Mouse (Mus musculus) CD4-positive helper T cell, adult 2 months (primary cell): ENCODE measurements around the gene Gli2.

ENCODE experiments used
- DNase-seq: peaks from one replicate; pipeline ENCODE4 v3.0.0-alpha.2; 2012; ENCODE audit warnings: low read depth, missing footprints, low spot score

Gli2 gene

DNA sequence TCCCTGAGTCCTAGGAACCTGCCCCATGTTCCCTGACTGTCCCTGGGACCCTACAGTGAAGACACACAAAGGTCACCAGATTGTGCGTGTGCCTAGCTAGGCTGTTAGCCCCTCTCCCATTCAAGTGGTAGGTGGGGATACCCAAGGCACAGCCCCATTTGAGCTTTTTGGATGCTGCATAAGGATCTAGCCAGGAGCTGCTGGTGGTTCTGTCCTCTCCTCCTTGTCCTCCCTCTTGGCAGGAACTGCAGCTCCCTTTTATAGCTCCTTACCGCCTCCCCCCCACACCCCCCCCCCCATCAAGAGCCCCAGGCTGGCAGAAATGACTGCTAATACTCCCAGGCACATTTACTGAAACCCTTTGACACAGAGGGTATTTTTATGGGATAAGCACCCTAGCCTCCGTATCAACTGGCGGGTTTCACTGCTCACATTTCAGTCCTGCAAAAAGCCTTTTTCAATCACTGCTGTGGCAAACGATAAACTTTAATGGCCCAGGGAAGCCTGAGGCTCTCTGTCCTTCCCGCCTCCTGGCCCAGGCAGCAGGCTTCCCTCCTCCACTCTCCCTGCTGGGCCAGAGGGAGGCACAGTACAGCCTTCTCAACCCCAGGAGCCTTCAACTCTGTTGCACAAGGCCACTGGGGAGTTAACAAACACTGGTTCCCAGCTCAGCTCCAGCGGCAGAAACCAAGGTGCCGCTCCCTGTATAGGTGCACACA lies 151.4 kb downstream of the Gli2 start:
- DNase-seq: no peak

DNA sequence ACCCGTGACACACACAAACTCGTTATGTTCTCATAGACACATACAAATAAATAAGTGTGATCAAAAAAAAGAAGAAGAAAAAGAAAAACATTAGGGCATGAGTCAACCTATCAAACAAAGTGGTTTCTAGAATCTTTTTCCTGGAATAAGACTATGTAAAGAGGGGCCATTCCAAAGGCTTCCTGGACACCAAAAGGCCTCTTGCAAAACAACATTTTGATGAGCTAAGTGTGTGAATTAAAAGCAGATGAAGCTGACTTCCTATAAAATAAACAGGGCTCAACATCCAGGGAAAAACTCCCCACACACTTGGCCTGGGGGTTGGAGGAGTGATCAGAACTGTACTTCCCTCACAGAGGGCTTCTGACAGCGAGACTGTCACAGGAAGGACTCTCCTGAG lies 155.1 kb downstream of the Gli2 start:
- DNase-seq: no peak

DNA sequence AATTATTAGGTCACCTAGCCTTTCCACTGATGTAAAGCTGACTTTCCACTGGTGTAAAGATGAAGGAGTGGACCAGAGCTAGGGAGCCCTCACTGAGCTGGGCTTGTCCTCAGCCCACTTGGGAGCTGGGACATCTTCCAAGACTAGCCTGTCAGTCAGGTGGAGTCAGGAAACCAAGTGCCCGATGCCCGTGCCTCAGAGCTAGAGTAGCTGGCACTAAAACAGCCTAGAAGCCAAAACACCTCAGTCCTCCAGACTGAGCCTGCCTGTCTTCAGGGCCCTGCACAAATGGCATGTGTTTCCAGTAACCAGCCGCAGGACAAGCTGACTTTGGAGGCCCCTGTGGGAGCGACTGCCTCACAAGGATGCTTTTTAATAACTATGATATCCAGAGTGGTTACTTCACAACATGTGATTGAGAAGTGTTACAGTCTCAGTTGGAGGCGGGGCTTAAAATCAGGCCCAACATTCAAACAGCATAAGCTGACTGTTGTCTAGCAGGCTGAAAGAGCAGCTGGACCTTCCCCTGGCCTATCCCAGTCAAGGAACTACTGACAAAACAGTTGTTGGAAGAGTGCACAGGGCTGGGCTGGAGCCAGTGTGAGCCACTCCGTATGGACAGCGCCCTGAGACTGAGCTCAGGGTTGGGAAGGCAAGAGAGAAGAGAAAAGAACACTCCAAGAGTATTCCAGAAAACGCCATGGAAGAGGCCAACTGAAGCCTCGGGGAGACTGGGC lies 158.2 kb downstream of the Gli2 start:
- DNase-seq: no peak

DNA sequence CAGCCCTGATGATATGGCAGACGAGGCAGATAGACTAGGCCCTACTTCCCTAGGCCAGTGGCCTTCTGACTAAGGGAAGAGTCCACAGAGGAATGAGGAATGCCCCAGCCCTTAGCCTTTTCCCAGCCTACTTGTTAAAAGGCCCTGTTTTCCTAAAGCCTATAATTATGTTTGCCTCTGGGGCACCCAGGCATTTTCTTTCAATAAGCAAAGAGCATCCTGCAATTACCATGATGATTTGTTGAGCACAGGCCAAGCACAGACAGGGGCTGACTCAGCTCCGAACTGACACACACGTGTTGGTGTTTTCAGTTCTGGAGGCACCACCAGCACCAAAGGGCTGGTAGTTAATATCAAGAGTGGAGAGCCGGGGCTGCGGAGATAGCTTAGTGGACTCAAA lies 162.0 kb downstream of the Gli2 start:
- DNase-seq: no peak

DNA sequence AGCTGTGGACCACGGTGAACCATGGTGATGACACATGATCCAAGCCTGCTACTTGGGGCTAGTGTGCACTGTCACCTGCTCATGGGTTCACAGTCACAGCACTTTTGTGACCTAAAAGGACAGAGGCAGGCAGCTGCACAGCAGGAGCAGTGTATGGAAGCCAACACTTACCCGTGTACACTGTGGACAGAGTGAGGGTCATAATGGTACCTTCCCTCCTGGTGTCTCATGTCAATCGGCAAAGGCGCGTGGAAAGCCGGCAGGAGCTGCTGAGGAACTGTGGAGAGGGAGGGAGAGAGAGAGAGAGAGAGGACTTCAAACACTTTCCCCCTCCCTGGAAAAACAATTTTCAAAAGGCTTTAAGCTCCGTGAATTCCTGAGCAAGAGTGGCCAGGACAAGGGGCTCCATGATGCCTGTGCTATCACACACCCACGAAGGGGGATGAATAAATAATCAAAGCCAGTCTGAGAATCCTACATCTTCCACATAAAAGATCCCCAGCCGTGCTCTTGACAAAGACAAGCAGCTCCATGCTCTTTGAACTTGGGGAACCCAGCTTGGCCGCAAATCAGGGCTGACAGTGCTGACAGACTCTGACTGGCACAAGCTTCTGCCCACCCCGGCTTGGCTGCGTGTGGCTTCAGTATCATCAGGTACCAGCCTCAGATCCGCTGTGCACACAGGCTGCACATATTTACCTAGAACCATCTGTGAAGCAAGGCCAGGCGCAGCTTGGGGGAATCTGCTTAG lies 163.1 kb downstream of the Gli2 start:
- no peak for DNase-seq

DNA sequence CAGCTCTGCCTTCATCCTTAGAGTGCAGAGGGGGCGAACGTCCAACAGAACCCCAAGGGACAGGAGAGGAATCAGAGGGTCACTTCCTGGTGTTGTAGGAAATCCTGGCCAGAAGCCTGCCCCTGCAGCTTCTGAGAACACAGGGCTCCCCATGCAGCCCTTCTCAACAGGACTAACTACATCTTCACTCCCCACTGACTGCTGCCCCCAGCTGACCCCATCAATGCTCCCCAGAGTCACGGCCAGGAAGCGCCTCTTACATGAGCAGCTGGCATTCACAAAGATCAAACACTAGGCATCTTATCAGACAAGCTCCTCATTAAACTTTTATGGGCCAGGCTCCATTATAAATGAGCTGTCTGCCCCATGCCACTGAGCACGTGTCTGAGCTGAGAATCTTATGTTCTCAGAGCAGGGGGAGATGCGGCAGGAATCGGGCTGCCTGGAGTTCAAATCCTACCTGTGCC lies 172.6 kb downstream of the Gli2 start:
- DNase-seq: no peak

DNA sequence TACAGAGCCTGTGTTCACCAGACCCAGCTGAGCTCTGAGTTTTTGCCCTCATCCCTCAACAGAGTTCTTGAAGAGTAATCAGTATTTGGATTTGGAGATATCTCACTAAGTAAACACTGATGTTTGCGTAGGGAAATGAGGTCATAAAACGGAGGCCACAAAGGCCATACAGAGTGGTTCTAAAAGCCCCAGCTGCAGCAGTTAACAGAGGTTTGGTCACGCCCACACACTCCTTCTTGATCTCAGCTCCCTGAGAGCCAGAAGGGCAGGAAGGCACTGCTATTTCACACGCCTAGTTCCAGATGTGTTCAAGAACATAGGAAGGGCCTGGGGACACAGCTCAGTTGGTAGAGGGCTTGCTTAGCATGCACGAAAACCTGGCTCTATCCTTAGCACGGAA lies 175.1 kb downstream of the Gli2 start:
- no peak for DNase-seq

DNA sequence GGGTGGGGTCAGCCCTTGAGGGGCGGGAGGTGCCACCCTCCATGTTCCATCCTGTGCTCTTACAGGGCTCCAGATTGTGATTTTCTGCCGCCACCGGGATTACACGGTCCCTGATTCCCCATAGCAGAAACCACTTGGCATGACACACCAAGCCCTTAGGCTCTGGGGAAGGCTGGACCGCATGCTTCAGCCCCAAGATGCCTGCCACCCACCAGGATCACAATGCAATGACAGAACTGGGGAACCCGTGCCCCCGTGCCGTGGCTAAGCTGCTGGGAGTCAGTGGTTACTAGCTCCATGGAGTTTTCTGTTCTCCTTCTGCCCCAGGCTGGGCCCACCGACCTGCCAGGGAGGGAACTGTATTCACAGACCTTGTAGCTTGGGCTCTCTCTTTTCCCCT lies 178.2 kb downstream of the Gli2 start:
- no peak for DNase-seq

DNA sequence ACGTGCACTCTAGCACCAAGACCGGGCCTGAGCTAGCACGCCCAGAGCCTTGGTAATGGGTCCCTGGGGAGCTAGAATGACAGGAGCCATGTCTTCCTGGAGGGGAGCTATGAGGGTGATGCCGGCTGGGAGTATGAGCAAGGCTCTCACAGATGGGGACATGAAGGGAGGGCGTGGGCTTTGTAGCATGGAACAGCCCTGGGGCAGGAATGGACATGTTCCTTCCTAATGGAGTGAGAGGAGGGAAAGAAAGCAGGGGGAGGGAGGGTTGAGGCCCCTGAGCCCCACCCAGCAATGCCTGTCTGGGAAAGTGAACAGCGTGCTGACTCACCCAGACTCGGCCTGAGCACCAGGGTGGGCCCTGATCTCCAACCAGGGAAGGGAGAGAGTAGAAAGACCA lies 179.9 kb downstream of the Gli2 start:
- no peak for DNase-seq

DNA sequence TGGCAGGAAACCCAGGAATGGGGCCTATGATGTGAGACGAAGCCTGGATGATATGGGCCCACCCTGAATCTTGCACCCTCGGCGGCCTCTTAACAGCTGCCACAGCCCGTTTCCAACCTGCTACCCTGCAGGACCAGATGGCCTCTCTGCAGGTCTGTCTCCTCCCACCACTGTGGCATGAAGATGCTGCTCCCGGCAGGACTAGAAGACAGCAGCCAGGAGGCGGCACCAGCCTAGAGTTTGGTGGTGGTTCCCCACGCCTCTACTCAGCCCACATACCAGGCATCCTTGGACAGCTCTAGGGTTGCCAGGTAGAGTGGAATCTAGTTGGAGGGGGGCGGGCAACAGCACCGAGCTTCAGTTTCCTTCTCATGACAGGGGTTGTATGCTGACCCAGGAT lies 188.7 kb downstream of the Gli2 start:
- DNase-seq: no peak

DNA sequence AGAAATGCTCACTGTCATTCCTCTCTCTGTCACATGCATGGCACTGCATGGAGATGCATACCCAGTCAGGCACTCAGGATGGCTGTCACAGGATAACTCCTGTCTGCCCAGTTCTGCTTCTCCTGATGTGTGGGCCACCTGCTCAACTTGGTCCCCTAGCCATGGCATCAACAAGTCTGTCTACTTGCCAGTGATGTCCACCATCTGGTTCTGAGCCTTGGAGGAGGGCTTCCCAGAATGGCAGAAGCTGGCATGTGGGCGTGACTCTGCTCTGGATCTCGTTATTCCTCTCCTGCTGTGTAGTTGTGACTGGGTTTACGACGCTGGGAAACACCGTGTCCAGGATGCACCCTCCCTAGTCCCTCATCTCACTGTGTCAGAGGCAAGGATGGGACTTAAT lies 189.4 kb downstream of the Gli2 start:
- DNase-seq: no peak

DNA sequence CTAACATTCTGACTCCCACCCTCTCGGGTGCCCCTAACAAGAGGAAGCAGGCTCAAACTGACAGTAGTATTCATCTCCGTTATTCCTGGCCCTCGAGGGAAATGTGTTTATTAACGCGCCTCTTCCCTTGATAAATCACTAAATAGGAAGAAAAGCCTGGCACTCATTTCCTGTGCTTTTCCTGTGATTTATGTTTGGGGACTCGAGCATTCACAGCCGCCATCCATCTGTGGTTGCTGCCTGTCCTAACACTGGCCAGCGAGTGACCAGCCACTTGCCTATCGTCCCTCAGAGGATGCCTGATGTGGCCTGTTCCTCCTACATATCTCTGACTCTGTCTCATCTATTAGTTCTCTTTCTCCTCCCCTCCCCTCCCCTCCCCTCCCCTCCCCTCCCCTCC lies 195.3 kb downstream of the Gli2 start:
- DNase-seq: no peak

DNA sequence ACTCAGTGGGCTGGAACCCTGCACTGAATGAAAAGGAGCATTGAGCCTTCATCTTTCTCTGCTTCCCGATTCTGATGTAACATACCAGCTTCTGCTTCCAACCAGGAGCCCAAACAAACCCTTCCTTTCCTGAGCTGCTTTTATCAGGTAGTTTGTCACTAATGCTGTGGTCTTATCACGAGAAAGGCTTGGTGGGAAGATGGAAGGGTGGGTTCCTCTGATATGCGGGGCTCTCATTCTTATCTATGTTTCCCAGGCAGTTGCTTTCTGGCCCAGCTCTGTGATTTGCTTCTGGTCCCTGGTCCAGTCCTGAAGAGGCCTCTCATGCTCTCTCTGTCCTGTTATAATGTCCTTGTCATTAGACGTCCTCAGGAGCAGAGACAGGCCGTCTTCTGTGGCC lies 222.8 kb downstream of the Gli2 start:
- DNase-seq: no peak

DNA sequence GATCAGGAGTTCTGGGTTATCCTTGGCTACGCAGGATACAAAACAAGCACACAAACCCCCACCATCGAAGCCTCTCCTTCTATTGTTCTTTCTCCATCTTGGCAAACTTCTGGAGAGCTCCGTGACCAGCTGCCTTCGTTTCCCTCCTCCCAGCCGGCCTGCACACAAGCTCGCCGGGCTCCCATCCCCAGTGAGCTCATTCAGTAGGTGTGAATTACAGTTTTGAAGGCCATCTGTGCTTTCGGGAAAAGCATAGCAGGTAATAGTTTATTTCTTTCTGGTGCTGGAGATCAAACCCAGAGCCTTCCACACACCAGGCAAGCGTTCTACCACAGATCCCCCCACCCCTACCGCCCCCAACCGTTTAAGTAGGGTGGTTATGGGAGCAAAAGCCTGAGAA lies 226.8 kb downstream of the Gli2 start:
- DNase-seq: no peak

DNA sequence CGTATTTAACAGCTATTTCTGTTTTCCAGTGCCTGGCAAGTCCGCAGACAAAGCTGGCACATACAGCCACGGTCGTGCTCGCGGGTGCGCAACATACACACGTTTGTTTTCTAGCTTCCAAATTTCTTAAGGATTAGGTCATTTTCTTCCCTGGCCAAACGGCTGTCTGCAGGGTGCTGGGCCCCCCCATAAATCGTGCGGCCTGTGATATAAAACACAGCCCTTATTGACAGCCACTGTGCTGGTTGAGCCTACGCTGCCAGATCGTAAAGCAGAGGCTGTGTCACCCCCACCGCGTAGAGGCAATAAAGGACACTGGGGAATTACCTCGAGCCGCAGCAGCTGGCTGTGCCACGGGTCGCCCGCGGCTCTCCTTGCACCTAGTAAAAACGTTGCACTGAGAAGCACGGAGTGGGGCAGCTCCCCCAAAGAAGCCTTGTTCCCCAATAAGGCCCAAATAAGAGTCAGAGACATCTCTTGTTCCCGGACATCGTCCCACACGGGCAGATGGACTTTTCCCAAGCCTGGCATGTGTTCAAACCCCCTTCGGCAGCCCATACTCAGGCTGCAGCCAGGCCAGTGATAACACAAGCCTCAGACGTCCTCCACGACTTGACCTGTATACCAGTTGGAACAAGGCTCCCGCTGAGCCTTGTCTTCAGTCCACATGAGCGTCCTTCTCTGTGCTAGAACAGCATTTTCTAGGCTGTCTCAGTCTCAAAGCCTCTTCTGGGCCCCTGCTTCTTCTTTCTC lies 227.8 kb downstream of the Gli2 start:
- no peak for DNase-seq

DNA sequence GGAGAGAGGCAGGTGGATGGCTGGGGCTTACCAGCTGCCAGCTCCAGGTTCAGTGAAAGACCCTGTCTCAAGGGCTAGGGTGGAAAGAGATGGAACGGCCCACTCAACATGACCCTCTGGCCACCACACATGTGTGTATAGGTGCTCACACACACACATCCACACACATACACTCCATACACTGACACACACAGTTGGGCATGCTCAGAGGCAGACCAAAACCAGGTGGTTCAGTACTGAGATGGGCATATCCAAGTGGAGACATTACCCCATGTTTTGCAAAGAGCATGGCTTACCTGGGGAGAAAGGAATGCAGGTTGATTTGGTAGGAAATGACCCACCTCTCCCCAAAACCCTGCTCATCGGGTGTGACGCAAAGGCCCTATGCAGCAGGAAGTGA lies 228.4 kb downstream of the Gli2 start:
- DNase-seq: no peak

DNA sequence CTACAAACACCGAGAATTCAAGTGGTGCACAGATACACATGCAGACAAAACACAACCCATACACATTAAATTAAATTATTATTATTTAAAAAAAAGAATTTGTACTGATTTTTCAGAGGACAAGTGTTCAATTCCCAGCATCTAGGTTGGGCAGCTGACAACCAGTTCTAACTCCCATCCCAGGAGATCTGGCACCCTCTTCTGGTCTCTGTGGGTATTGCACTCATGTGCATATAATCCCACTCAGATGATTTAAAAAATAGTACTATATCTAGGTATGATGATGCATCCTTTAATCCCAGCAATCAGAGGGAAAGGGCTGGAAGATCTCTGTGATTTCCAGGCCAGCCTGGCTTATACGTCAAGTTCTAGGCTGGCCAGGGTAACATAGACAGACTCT lies 231.2 kb downstream of the Gli2 start:
- DNase-seq: no peak

DNA sequence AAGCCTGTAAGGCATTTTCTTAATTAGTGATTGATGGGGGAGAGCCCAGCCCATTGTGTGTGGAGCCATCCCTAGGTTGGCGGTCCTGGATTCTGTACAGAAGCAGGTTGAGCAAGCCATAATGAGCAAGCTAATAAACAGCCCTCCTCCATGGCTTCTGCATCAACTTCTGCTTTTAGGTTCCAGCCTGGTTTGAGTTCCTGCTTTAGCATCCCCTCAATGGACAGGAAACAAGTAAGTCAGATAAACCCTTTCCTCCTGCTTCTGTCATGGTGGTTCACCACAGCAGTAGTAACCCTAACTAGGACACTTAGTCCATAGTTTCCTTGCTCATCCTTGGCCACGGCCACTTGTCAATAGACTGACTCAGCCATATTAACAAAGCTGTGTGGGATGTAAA lies 238.4 kb downstream of the Gli2 start:
- no peak for DNase-seq

DNA sequence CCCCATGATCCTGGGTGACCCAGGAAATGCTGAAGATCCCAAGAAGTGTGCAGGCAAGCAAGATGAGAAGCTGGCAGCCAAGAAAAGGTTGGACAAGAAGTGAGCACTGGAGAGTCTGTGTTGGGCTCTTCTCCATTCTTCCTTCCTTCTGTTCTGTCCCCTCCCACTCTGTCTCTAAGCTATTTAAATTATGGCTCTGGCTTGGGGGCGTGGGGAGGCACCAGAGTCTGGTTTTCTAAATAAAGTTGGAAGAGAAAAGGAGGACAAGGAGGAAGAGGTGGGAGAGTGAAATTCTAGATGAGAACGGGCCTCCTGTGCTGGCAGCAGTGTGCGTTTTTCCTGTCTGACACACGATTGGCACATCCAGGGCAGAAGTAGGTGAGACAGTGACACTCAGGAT lies 243.1 kb downstream of the Gli2 start:
- no peak for DNase-seq

DNA sequence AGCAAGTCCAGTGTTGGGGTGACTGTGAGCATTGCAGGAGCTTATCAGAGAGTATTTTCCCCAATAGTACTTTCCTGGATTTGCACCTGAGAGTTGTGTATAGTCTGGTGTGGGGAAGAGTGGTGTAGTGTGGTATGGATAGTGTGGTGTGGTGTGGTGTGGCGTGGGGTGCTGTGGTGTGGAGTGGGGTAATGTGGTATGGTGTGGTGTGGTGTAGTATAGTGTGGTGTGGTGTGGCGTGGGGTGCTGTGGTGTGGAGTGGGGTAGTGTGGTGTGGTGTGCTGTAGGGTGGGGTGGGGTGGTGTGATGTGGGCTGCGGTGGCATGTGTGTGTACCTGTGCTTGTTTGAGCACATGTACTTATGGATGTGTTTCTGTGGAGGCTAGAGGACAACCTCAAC lies 246.7 kb downstream of the Gli2 start:
- no peak for DNase-seq

DNA sequence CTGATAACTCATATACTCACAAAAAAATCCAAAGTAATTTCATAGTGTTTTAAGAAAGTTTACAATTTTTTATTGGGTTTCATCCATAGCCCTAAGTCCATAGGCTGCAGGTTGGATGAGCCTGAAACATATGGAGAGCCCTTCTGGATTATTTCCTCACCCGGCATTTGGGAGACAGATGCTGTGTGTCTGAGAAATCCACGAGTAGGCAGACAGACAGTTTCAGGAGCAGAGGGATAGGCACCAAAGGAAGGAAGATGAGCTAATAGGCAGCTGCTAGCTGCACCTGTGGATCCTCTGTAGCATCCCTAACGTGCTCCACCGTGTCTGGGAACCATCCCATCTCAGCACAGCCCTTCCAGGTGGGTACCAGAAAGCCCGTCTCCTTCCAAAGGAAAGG lies 251.3 kb downstream of the Gli2 start:
- DNase-seq: no peak
